Mouse (Mus musculus) stomach, postnatal 0 days (tissue): ENCODE measurements around the gene Ano2.

Source experiments
- CTCF ChIP-seq: IDR thresholded peaks from 2 replicates; pipeline ENCODE4 v1.5.1; 2016; ENCODE audit warnings: antibody characterized with exemption, low read depth, mild to moderate bottlenecking, moderate library complexity
- EP300 ChIP-seq: optimal IDR thresholded peaks from 2 replicates; pipeline ENCODE3; 2016; ENCODE audit warnings: antibody characterized with exemption

DNA sequence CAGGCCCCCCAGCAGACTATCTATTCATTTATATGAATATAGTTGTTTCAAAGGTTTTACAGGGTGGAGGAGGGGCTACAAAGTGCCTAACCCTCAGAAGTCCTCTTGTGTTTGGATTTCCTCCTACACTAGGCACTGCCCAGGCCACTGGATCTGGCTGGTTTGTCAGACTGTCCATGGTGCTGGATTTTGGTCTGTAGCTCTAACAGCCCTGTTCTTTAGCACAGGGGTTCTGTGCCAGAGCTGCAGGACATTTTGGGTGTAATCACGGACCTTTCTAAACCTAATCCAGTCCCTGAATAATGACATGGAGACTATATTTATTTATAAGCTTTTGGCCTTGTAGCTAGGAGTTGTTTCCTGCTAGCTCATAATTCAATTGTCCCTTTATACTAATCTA, 328.2 kb downstream of the Ano2 start:
- TF ChIP-seq CTCF (no peak), EP300 (no peak)
